Mouse (Mus musculus): ENCODE data around the gene Olfr845.

The Olfr845 gene

DNA sequence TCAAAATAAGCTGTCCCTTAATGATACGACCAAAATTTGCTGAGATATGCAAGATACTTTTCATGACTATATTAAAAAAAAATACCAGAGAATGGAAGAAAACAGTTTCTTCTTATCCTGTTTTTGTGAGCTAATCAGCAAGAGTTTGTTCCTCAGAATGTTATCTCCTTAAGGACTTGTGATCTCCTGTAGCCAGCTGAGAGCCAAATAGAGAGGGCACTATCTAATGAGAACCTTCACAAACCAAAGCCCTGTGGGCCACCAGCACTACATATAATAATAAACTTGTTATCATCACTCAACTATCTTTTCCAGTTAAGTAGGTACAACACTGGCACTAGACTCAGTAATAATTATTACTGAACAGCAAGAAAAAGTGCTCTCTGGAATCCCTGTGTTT is at the start of gene Olfr845:
TSS of gene Olfr845 (plus strand) at position 301 of the 400 bp plus-strand sequence.
- DNase-seq (ENCODE audit: low spot score in 2 of 2), result no peak

DNA sequence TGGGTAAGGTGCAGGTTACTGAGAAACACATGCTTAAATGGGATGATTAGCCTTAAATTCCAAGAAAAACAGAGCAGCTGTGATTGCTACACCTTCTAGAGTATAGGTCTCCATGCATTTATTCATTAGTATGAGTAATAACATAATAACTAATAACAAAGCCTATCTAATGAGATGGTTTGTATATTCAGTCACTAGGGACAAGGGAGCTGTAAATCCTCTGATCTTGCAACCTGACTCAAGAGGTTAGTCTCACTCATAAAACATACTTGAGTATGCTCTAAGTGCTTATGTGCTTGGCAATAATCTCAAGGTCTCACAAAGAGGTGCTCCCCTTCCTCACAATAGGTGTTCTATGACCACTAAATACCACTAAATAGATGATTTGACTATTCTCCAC is 20.2 kb upstream of the Olfr845 start, which contains the start of gene Olfr844:
TSS of gene Olfr844 (plus strand) at position 301 of the 400 bp plus-strand sequence.
- no peak for DNase-seq (ENCODE audit: low spot score in 2 of 2)

- no peak for DNase-seq (ENCODE audit: low spot score in 2 of 2)
Observed at GRCm38 (mm10) chr9:19363905-19364304, 27.6 kb downstream of the Olfr845 start, which contains the start of gene Olfr846. TSS of gene Olfr846 (minus strand) at chr9:19364005.

DNA sequence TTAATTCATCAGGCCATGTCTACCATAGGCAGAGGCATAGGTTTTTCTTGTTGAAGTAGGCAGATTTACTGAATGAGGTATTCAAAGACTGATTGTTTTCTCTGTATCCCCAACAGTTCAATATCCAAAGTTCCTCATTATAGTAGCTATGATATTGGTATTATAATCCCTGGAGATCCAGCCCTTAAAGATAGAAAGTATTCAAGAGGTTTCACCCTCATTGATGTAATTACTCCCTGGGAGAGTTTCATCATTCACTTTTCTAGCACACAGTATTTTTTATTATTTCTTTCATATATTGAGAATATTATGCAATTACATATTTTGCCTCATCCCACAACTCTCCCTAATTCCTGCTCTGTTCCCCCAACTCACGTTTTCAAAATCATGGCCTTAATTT is 42.3 kb downstream of the Olfr845 start, which contains the start of gene Olfr847:
TSS of gene Olfr847 (minus strand) at position 101 of the 400 bp plus-strand sequence.
- DNase-seq (ENCODE audit: low spot score in 2 of 2), result no peak
